Mouse (Mus musculus): Measurements from ENCODE around the gene Atl1. TPM values are rescaled to one million over a fixed set of nuclear protein-coding genes. Genes with fewer than 3 reads are reported as not detected.

The Atl1 gene
- total and polyA plus RNA-seq, 2 experiments = 0.40 to 1.5 TPM

DNA sequence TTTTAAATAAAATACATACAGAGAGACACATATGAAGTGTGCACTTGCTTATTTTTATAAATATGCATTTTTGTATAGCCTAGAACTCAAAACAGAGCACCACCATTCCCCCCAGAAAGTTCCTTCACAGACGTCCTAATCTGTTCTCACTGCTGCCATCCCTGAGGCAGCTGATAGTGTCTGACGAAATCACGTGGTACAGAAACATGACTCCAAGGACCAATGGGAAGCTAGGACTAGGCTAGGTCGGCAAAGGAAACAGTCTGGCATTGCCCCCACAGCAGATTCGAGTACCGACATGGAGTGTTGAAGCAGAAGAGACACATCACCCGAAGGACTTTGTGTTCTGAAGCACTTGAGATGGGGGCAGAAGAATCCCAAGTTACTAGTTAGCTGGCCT, 34.3 kb downstream of the Atl1 start:
- H3K79me2 ChIP-seq (ENCODE audit: control insufficient read depth, insufficient read depth, low read length) = no peaks in the 10 kb centered on the region
- no peaks in the 10 kb centered on the region for H3K36me3 ChIP-seq (ENCODE audit: control insufficient read depth, insufficient read depth, low read length)
- no peak overlapping the region for H3K9ac ChIP-seq (ENCODE audit: low read depth, low read length)
- 71% methylated on average over 7 of the region's 7 CpGs for WGBS
- no peak for TF ChIP-seq POLR2A (IDR thresholded peaks at IDR 0.05; ENCODE audit: extremely low read depth, insufficient read depth, low read length)
- TF ChIP-seq CTCF (IDR thresholded peaks at IDR 0.05; ENCODE audit: low read depth, low read length) = no peak
- peaks cover 10% of the 10 kb centered on the region for H3K4me1 ChIP-seq (ENCODE audit: control insufficient read depth, insufficient read depth, low read length)
- H3K4me3 ChIP-seq (ENCODE audit: insufficient read depth, low read depth, low read length) = no peak overlapping the region
- no peak overlapping the region for H3K27ac ChIP-seq (replicated peaks; ENCODE audit: insufficient read depth, low read depth, low read length)
- no peak for DNase-seq (ENCODE audit: extremely low read depth, low read depth, low spot score)
- no peaks in the 10 kb centered on the region for H3K27me3 ChIP-seq (ENCODE audit: control insufficient read depth, insufficient read depth, low read length)

DNA sequence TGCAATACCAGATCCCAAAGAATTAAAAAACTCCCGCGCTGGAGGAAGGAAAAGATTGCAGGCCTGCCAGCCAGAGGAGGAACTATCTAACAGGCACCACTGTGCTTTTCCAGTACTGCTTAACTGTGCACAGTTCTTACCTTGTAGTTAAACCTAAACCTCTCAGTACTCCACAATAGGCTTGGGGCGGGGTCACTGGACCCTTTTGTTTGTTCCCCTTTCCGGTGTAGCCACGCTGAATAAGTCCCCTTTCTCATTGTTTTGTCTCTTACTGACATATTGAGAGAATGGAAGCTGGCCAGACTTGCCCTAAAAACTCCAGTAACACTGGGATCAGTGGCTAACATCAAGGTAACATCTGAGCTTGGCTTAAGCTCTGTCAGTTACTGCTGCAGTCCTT, 45.3 kb downstream of the Atl1 start:
- H3K4me3 ChIP-seq (ENCODE audit: insufficient read depth, low read depth, low read length) = no peak overlapping the region
- H3K27ac ChIP-seq (replicated peaks; ENCODE audit: insufficient read depth, low read depth, low read length) = no peak overlapping the region
- no peak for TF ChIP-seq CTCF (IDR thresholded peaks at IDR 0.05; ENCODE audit: low read depth, low read length)
- no peak for TF ChIP-seq POLR2A (IDR thresholded peaks at IDR 0.05; ENCODE audit: extremely low read depth, insufficient read depth, low read length)
- WGBS = 91% methylated on average over 5 of the region's 5 CpGs
- no peak overlapping the region for H3K9ac ChIP-seq (ENCODE audit: low read depth, low read length)
- no peak for DNase-seq (ENCODE audit: extremely low read depth, low read depth, low spot score)
- H3K36me3 ChIP-seq (ENCODE audit: control insufficient read depth, insufficient read depth, low read length) = no peaks in the 10 kb centered on the region
- no peaks in the 10 kb centered on the region for H3K27me3 ChIP-seq (ENCODE audit: control insufficient read depth, insufficient read depth, low read length)
- no peaks in the 10 kb centered on the region for H3K79me2 ChIP-seq (ENCODE audit: control insufficient read depth, insufficient read depth, low read length)
- peaks cover 5% of the 10 kb centered on the region; the same call in 1 of the 2 replicates for H3K4me1 ChIP-seq (ENCODE audit: control insufficient read depth, insufficient read depth, low read length)

DNA sequence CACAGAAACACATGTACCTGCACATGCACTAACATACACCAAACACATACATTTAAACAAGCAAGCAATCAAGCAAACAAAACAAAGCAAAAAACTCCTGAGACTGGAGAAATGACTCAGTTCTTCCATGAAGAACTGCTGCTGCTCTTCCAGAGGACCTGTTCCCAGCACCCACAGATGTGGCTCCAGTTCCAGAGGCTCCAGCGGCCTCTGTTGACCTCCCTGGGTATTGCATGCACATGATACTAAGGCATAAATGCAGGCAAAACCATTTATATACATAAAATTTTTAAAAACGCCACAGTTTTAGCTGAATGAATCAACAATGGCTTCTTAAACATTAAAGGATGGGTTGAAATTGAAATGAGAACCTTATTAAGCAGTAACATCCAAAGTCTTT, 46.9 kb downstream of the Atl1 start:
- no peak overlapping the region for H3K9ac ChIP-seq (ENCODE audit: low read depth, low read length)
- no peak overlapping the region for H3K27ac ChIP-seq (replicated peaks; ENCODE audit: insufficient read depth, low read depth, low read length)
- no peaks in the 10 kb centered on the region for H3K79me2 ChIP-seq (ENCODE audit: control insufficient read depth, insufficient read depth, low read length)
- H3K36me3 ChIP-seq (ENCODE audit: control insufficient read depth, insufficient read depth, low read length) = no peaks in the 10 kb centered on the region
- peaks cover 5% of the 10 kb centered on the region; the same call in 1 of the 2 replicates for H3K4me1 ChIP-seq (ENCODE audit: control insufficient read depth, insufficient read depth, low read length)
- no peaks in the 10 kb centered on the region for H3K27me3 ChIP-seq (ENCODE audit: control insufficient read depth, insufficient read depth, low read length)
- DNase-seq (ENCODE audit: extremely low read depth, low read depth, low spot score) = no peak
- 70% methylated on average over 2 of the region's 2 CpGs for WGBS
- H3K4me3 ChIP-seq (ENCODE audit: insufficient read depth, low read depth, low read length) = no peak overlapping the region
- TF ChIP-seq POLR2A (IDR thresholded peaks at IDR 0.05; ENCODE audit: extremely low read depth, insufficient read depth, low read length) = no peak
- TF ChIP-seq CTCF (IDR thresholded peaks at IDR 0.05; ENCODE audit: low read depth, low read length) = peak; percentile 28; the same call in 1 of the 2 replicates

DNA sequence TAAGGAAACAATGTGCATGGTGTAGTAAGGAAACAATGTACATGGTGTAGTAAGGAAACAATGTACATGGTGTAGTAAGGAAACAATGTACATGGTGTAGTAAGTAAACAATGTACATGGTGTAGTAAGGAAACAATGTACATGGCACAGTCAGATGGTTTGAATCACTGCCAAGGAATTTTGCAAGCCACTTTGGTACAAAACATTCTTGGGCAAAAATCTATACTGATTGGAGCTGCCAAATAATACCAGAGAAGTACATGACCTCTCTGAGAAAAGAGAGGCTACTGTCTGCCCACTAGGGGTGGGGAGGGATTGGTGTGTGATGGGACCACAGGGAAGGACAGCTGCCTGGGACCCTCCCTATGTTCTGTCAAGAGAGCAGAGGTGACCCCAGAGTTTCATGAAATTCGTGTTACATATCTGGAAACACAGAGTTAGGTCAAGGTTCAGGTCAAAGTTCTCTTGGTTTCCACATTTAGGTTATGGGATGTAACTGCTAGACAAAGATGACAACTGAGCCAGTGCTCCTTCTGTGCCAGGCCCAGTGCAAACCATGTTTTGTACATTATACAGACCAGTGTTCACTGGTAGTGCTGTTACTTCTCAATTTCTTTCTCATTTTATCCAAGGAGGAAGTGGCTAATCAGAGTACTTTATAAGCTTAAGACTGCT, 49.4 kb downstream of the Atl1 start:
- Histone ChIP-seq H3K4me1 (ENCODE audit: control insufficient read depth, insufficient read depth, low read length) (peaks cover 7% of the 10 kb centered on the region; the same call in 1 of the 2 replicates), H3K4me3 (ENCODE audit: insufficient read depth, low read depth, low read length) (no peak overlapping the region), H3K9ac (ENCODE audit: low read depth, low read length) (no peak overlapping the region), H3K27ac (replicated peaks; ENCODE audit: insufficient read depth, low read depth, low read length) (peak overlapping the region; percentile 86), H3K27me3 (ENCODE audit: control insufficient read depth, insufficient read depth, low read length) (no peaks in the 10 kb centered on the region), H3K36me3 (ENCODE audit: control insufficient read depth, insufficient read depth, low read length) (no peaks in the 10 kb centered on the region), H3K79me2 (ENCODE audit: control insufficient read depth, insufficient read depth, low read length) (no peaks in the 10 kb centered on the region)
- TF ChIP-seq CTCF (IDR thresholded peaks at IDR 0.05; ENCODE audit: low read depth, low read length) = 0 out of 2 replicates have a peak, but pooled peaks have one; percentile 23
- TF ChIP-seq POLR2A (IDR thresholded peaks at IDR 0.05; ENCODE audit: extremely low read depth, insufficient read depth, low read length) = no peak
- DNase-seq (ENCODE audit: extremely low read depth, low read depth, low spot score) = peak; percentile 90
- 14% methylated on average over 1 of the region's 1 CpGs for WGBS

DNA sequence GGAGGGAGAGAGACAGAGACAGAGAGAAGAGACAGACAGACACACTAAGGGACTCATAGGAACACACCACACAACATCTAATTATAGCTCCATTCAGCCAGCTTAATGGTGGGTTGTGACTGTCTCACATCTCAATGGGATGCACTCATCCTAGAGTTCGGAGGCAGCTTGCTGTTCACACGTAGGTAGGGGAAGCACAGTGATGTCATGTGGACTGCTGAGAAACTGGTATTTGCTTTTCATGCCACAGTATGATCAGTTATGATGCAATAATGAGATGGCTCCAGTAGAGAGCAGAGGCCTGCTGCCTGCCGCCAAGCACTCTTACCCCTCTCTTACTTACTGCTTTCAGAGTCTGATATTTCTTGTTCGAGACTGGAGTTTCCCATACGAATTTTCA, 53.4 kb downstream of the Atl1 start:
- H3K4me3 ChIP-seq (ENCODE audit: insufficient read depth, low read depth, low read length) = no peak overlapping the region
- WGBS = 50% methylated on average over 5 of the region's 5 CpGs
- no peak overlapping the region for H3K9ac ChIP-seq (ENCODE audit: low read depth, low read length)
- no peaks in the 10 kb centered on the region for H3K27me3 ChIP-seq (ENCODE audit: control insufficient read depth, insufficient read depth, low read length)
- no peak overlapping the region for H3K27ac ChIP-seq (replicated peaks; ENCODE audit: insufficient read depth, low read depth, low read length)
- no peaks in the 10 kb centered on the region for H3K36me3 ChIP-seq (ENCODE audit: control insufficient read depth, insufficient read depth, low read length)
- peak; percentile 72 for DNase-seq (ENCODE audit: extremely low read depth, low read depth, low spot score)
- no peaks in the 10 kb centered on the region for H3K79me2 ChIP-seq (ENCODE audit: control insufficient read depth, insufficient read depth, low read length)
- peaks cover 9% of the 10 kb centered on the region; the same call in 1 of the 2 replicates for H3K4me1 ChIP-seq (ENCODE audit: control insufficient read depth, insufficient read depth, low read length)
- TF ChIP-seq CTCF (IDR thresholded peaks at IDR 0.05; ENCODE audit: low read depth, low read length) (no peak), POLR2A (IDR thresholded peaks at IDR 0.05; ENCODE audit: extremely low read depth, insufficient read depth, low read length) (no peak)

DNA sequence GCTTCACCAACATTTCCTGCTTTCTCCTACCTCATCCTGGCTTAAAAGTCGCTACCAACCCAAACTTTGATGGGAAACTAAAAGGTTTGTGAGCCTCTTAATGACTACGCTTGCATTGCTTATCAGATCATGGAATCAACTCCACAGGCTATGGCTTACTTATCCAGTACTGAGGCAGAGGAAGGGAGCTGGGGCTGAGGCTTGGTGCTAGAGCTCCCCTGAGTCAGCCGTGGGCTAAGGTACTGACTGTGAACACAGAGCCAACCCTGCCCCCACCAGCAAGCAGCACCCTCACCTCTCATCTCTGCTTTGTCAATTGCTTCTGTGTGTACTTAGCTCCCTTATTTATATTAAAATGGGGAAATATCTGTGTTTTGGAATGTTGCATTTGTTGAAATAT, 55.1 kb downstream of the Atl1 start:
- no peak for TF ChIP-seq CTCF (IDR thresholded peaks at IDR 0.05; ENCODE audit: low read depth, low read length)
- Histone ChIP-seq H3K79me2 (ENCODE audit: control insufficient read depth, insufficient read depth, low read length) (no peaks in the 10 kb centered on the region), H3K36me3 (ENCODE audit: control insufficient read depth, insufficient read depth, low read length) (no peaks in the 10 kb centered on the region), H3K4me1 (ENCODE audit: control insufficient read depth, insufficient read depth, low read length) (peaks cover 7% of the 10 kb centered on the region; the same call in 1 of the 2 replicates), H3K4me3 (ENCODE audit: insufficient read depth, low read depth, low read length) (no peak overlapping the region), H3K9ac (ENCODE audit: low read depth, low read length) (no peak overlapping the region), H3K27ac (replicated peaks; ENCODE audit: insufficient read depth, low read depth, low read length) (no peak overlapping the region), H3K27me3 (ENCODE audit: control insufficient read depth, insufficient read depth, low read length) (no peaks in the 10 kb centered on the region)
- no peak for DNase-seq (ENCODE audit: extremely low read depth, low read depth, low spot score)
- 76% methylated on average over 3 of the region's 3 CpGs for WGBS

Data from liver, adult 2 months (tissue).